24 mouse cellular contexts compared by ENCODE assay signal in genomic region chr5:115066245-115066644, GRCm38 (mm10). TPM values are rescaled to one million over a fixed set of nuclear protein-coding genes. Genes with fewer than 3 reads are reported as not detected.
"Had no signal": no experiment of that assay in that cellular context is flagged by ENCODE, and none has a peak within 500 bp of the region (broad histone marks: within the 10 kb centered on the region; RNA-seq: fewer than 3 reads in every experiment).

No protein-coding gene starts in this region.

- H3K27me3 ChIP-seq: intestine, embryonic 15.5 days; kidney, embryonic 15.5 days; lung, embryonic 15.5 days; midbrain, embryonic 15.5 days had no signal

- H3K27ac ChIP-seq: intestine, embryonic 15.5 days; kidney, embryonic 15.5 days; left cerebral cortex, adult 2 months; liver, embryonic 14.5 days; lung, embryonic 15.5 days; midbrain, embryonic 15.5 days had no signal

- H3K9ac ChIP-seq: intestine, embryonic 15.5 days; kidney, embryonic 15.5 days; liver, embryonic 14.5 days; lung, embryonic 15.5 days; midbrain, embryonic 15.5 days had no signal

- ATAC-seq: intestine, embryonic 15.5 days; midbrain, embryonic 15.5 days had no signal

- H3K9me3 ChIP-seq: intestine, embryonic 15.5 days; kidney, embryonic 15.5 days; lung, embryonic 15.5 days; midbrain, embryonic 15.5 days had no signal

- H3K4me3 ChIP-seq: intestine, embryonic 15.5 days; kidney, embryonic 15.5 days; left cerebral cortex, adult 2 months; lung, embryonic 15.5 days; midbrain, embryonic 15.5 days; myocyte had no signal

- DNase-seq: kidney, adult 11 months; kidney, adult 8-10 months; kidney, postnatal 10 days; kidney, postnatal 36 days; layer of hippocampus, postnatal 36 days; lung, adult 18-20 months; lung, postnatal 10 days; lung, postnatal 36 days; thymus, postnatal 36 days had no signal

- H3K36me3 ChIP-seq: intestine, embryonic 15.5 days; lung, embryonic 15.5 days; midbrain, embryonic 15.5 days had no signal

- H3K4me2 ChIP-seq: intestine, embryonic 15.5 days; kidney, embryonic 15.5 days; lung, embryonic 15.5 days; midbrain, embryonic 11.5 days; midbrain, embryonic 15.5 days had no signal

RNA-seq across cellular contexts. Expression of gene Gm10401, which starts 31.9 kb away (rescaled TPM):
- total RNA-seq: layer of hippocampus, adult 8-10 months; layer of hippocampus, postnatal 10 days; layer of hippocampus, postnatal 36 days; left cerebral cortex, adult 2 months; left cerebral cortex, postnatal 10 days; left cerebral cortex, postnatal 36 days; megakaryocyte-erythroid progenitor cell, adult 5-6 weeks had no signal
- polyA plus RNA-seq: small intestine, adult 2 months; spleen, adult 2 months had no signal
